Mouse (Mus musculus) embryonic facial prominence, embryonic 15.5 days (tissue): ENCODE measurements around the gene Grb2. TPM values are rescaled to one million over a fixed set of nuclear protein-coding genes. Genes with fewer than 3 reads are reported as not detected.

Experiments used
- ATAC-seq: fragments of 200-750 bp; cut with Nextera tagmentation; 2 replicates; pipeline ENCODE4 v1.8.0; 2017; ENCODE audit warnings: low read depth, moderate TSS enrichment; ENCODE audit not compliant: insufficient number of reproducible peaks, low FRiP score, low TSS enrichment
- H3K27ac ChIP-seq: fragments of 300-500 bp; sonication (generic); replicated peaks from 2 replicates; pipeline ENCODE4 v1.5.1; 2015; ENCODE audit warnings: mild to moderate bottlenecking, inconsistent platforms
- H3K27me3 ChIP-seq: fragments of 300-500 bp; sonication (generic); 2 replicates; pipeline ENCODE4 v1.6.1; 2015; ENCODE audit warnings: inconsistent platforms
- H3K36me3 ChIP-seq: fragments of 300-500 bp; sonication (generic); 2 replicates; pipeline ENCODE4 v1.6.1; 2015; ENCODE audit warnings: mild to moderate bottlenecking, inconsistent platforms
- H3K4me1 ChIP-seq: fragments of 300-500 bp; sonication (generic); 2 replicates; pipeline ENCODE4 v1.6.1; 2015; ENCODE audit warnings: inconsistent platforms
- H3K4me2 ChIP-seq: fragments of 300-500 bp; sonication (generic); replicated peaks from 2 replicates; pipeline ENCODE4 v1.6.1; 2015; ENCODE audit warnings: mild to moderate bottlenecking, inconsistent platforms
- H3K4me3 ChIP-seq: fragments of 300-500 bp; sonication (generic); replicated peaks from 2 replicates; pipeline ENCODE4 v1.5.1; 2015; ENCODE audit warnings: mild to moderate bottlenecking, inconsistent platforms
- H3K9ac ChIP-seq: fragments of 300-500 bp; sonication (generic); 2 replicates; pipeline ENCODE4 v1.6.1; 2015; ENCODE audit warnings: inconsistent platforms
- H3K9me3 ChIP-seq: fragments of 300-500 bp; sonication (generic); replicated peaks from 2 replicates; pipeline ENCODE4 v1.6.1; 2016; ENCODE audit warnings: inconsistent platforms
- WGBS: fragments of 180-500 bp; shearing (Covaris S2); methylation state at CpG from one replicate; pipeline ENCODE4 v1.1.7; 2015; 5-methylcytosine and 5-hydroxymethylcytosine counted together
- polyA plus RNA-seq: library from polyadenylated mRNA; unstranded; fragments of >200 nt; fragmentation: Nextera tagmentation; extraction: Ambion mirVana; gene quantifications from 2 replicates; pipeline ENCODE4 v1.2.1, GENCODE M21; 2015

Grb2 gene
- polyA plus RNA-seq, 1 experiment from 2014 or later: 94.9 TPM

GRCm38 (mm10) chr11:115601174-115601573 lies 107.2 kb downstream of the Grb2 start:
- H3K4me2 ChIP-seq: no peak overlapping the region
- ATAC-seq: no peak
- 89% methylated on average over 4 of the region's 4 CpGs for WGBS

GRCm38 (mm10) chr11:115600743-115601142 lies 107.7 kb downstream of the Grb2 start:
- H3K36me3 ChIP-seq: peaks cover 28% of the 10 kb centered on the region
- no peak for ATAC-seq

More at GRCm38 (mm10) chr11:115601174-115601573, 107.2 kb downstream of the Grb2 start:
- H3K27me3 ChIP-seq: no peaks in the 10 kb centered on the region
- H3K4me3 ChIP-seq: no peak overlapping the region
- H3K36me3 ChIP-seq: peaks cover 28% of the 10 kb centered on the region
- H3K9ac ChIP-seq: no peak overlapping the region
- peaks cover 33% of the 10 kb centered on the region for H3K4me1 ChIP-seq
- no peaks in the 10 kb centered on the region for H3K9me3 ChIP-seq
- H3K27ac ChIP-seq: no peak overlapping the region

DNA sequence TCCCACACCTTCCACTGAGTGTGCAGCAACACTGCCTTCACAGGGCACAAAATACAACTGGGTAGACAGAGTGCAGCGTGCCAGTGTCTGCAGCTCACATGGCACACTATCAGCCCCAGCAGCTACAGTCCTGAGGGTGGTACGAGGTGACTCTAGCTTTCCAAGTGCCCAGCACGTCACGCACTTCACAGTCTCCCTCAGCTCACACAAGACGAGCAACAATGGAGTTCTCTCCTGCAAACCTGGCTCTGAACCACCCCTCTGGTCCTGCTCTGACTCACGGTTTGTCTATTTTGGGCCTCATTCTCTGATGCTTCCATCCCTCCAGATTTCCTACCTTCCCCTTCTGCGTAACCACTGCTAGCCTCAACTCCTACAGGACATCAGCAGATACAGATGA lies 108.7 kb downstream of the Grb2 start:
- 94% methylated on average over 7 of the region's 7 CpGs for WGBS
- H3K27me3 ChIP-seq: no peaks in the 10 kb centered on the region
- no peak overlapping the region for H3K4me3 ChIP-seq
- no peak overlapping the region for H3K9ac ChIP-seq
- H3K36me3 ChIP-seq: peaks cover 31% of the 10 kb centered on the region
- H3K4me1 ChIP-seq: peaks cover 21% of the 10 kb centered on the region
- no peak for ATAC-seq
- no peak overlapping the region for H3K27ac ChIP-seq
- no peak overlapping the region for H3K4me2 ChIP-seq
- no peaks in the 10 kb centered on the region for H3K9me3 ChIP-seq

More at GRCm38 (mm10) chr11:115600743-115601142, 107.7 kb downstream of the Grb2 start:
- Histone ChIP-seq H3K4me3 (no peak overlapping the region), H3K9me3 (no peaks in the 10 kb centered on the region), H3K9ac (no peak overlapping the region), H3K4me1 (peaks cover 32% of the 10 kb centered on the region), H3K27ac (no peak overlapping the region), H3K27me3 (no peaks in the 10 kb centered on the region), H3K4me2 (no peak overlapping the region)
- 97% methylated on average over 15 of the region's 15 CpGs for WGBS

DNA sequence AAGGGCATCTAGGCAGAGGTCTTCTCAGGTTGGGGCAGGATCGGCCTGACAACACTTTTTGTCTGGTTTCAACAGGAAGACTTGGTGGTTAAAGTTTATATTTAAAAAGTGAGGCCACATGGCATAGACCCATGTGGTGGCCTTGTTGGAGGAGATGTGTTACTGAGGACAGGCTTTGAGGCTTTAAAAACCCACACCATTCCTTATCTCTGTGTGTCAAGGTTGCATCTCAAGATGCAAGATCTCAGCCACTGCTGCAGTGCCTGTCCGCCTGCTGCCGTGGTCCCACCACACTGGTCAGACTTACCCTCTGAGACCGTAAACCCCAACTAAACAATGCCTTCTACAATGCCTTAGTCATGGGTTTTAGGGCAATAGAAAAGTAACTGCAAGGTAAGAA lies 110.1 kb downstream of the Grb2 start:
- ATAC-seq: no peak
- Histone ChIP-seq H3K36me3 (peaks cover 45% of the 10 kb centered on the region), H3K4me1 (peaks cover 18% of the 10 kb centered on the region), H3K4me3 (no peak overlapping the region), H3K27me3 (no peaks in the 10 kb centered on the region), H3K4me2 (no peak overlapping the region), H3K9ac (no peak overlapping the region), H3K9me3 (no peaks in the 10 kb centered on the region), H3K27ac (no peak overlapping the region)
- WGBS: 92% methylated on average over 4 of the region's 4 CpGs

- no peak for ATAC-seq
- H3K4me3 ChIP-seq: no peak overlapping the region
- H3K4me1 ChIP-seq: no peaks in the 10 kb centered on the region
- H3K36me3 ChIP-seq: peaks cover 75% of the 10 kb centered on the region
- H3K27me3 ChIP-seq: no peaks in the 10 kb centered on the region
- no peak overlapping the region for H3K27ac ChIP-seq
- no peaks in the 10 kb centered on the region for H3K9me3 ChIP-seq
- no peak overlapping the region for H3K9ac ChIP-seq
- 93% methylated on average over 3 of the region's 3 CpGs for WGBS
- H3K4me2 ChIP-seq: no peak overlapping the region
Observed at GRCm38 (mm10) chr11:115595209-115595608, 113.2 kb downstream of the Grb2 start.

Other genes starting within 250 kb of the Grb2 start
- gene Slc16a5, start 246.1 kb downstream of the Grb2 start, polyA plus RNA-seq: 0.22 and 0.36 TPM in 2 replicates
- 8.9 and 9.8 TPM in 2 replicates for gene Armc7, start 232.9 kb downstream of the Grb2 start, polyA plus RNA-seq
- 87.5 and 88.1 TPM in 2 replicates for gene Nt5c, start 216.7 kb downstream of the Grb2 start, polyA plus RNA-seq
- 523 and 542 TPM in 2 replicates for gene Jpt1, start 194.2 kb downstream of the Grb2 start, polyA plus RNA-seq
- gene Sumo2, start 172.3 kb downstream of the Grb2 start, polyA plus RNA-seq: 826 and 846 TPM in 2 replicates
- 144 and 156 TPM in 2 replicates for gene Nup85, start 144.2 kb downstream of the Grb2 start, polyA plus RNA-seq
- 82.4 and 83.4 TPM in 2 replicates for gene Mrps7, start 104.7 kb downstream of the Grb2 start, polyA plus RNA-seq
- 20.1 and 20.3 TPM in 2 replicates for gene Gga3, start 104.5 kb downstream of the Grb2 start, polyA plus RNA-seq
- 29.6 and 33.3 TPM in 2 replicates for gene Mif4gd, start 95.6 kb downstream of the Grb2 start, polyA plus RNA-seq
- 21.1 and 28.8 TPM in 2 replicates for gene Slc25a19, start 80.3 kb downstream of the Grb2 start, polyA plus RNA-seq
- 24.2 and 25.0 TPM in 2 replicates for gene Tmem94, start 56.8 kb upstream of the Grb2 start, polyA plus RNA-seq
- 19.0 TPM in 2 replicates for gene Caskin2, start 105.0 kb upstream of the Grb2 start, polyA plus RNA-seq
- 31.5 and 34.8 TPM in 2 replicates for gene Tsen54, start 106.1 kb upstream of the Grb2 start, polyA plus RNA-seq
- gene Llgl2, start 115.5 kb upstream of the Grb2 start, polyA plus RNA-seq: 21.8 and 22.6 TPM in 2 replicates
- 0.54 and 0.57 TPM in 2 replicates for gene Myo15b, start 149.8 kb upstream of the Grb2 start, polyA plus RNA-seq
- 19.6 and 23.0 TPM in 2 replicates for gene Smim5, start 191.4 kb upstream of the Grb2 start, polyA plus RNA-seq
- 1.6 and 2.6 TPM in 2 replicates for gene Smim6, start 203.4 kb upstream of the Grb2 start, polyA plus RNA-seq
- 32.9 and 38.1 TPM in 2 replicates for gene Sap30bp, start 224.7 kb upstream of the Grb2 start, polyA plus RNA-seq
- 21.4 and 23.9 TPM in 2 replicates for gene Recql5, start 224.9 kb upstream of the Grb2 start, polyA plus RNA-seq